Mouse (Mus musculus): ENCODE data around the gene Tia1. TPM values are rescaled to one million over a fixed set of nuclear protein-coding genes. Genes with fewer than 3 reads are reported as not detected.
"Not testable (repeated sequence)": the region's sequence is repeated elsewhere in the genome, so short reads cannot be mapped to it uniquely, and the experiment has no call there.

Gene Tia1
- polyA plus RNA-seq, 1 experiment, result 331 TPM

GRCm38 (mm10) chr6:86370093-86370713 is 33.8 kb upstream of the Tia1 start:
- peak; percentile 31 for DNase-seq (ENCODE audit: low read depth)
- TF ChIP-seq POLR2A (IDR thresholded peaks at IDR 0.05; ENCODE audit: borderline replicate concordance, extremely low read depth, insufficient read depth, insufficient read length, poor library complexity, severe bottlenecking) (no peak), CTCF (IDR thresholded peaks at IDR 0.05; ENCODE audit: borderline replicate concordance, extremely low read depth, insufficient read depth, insufficient read length) (no peak)

GRCm38 (mm10) chr6:86370764-86371339 is 33.2 kb upstream of the Tia1 start, which contains the start of gene Snrpg:
Snrpg (plus strand) TSS chr6:86371304.
- DNase-seq (ENCODE audit: low read depth), result peak; percentile 32
- TF ChIP-seq POLR2A (IDR thresholded peaks at IDR 0.05; ENCODE audit: borderline replicate concordance, extremely low read depth, insufficient read depth, insufficient read length, poor library complexity, severe bottlenecking), result no peak
- TF ChIP-seq CTCF (IDR thresholded peaks at IDR 0.05; ENCODE audit: borderline replicate concordance, extremely low read depth, insufficient read depth, insufficient read length), result no peak

GRCm38 (mm10) chr6:86371340-86371911 is 32.6 kb upstream of the Tia1 start:
- peak; percentile 99 for DNase-seq (ENCODE audit: low read depth)
- no peak for TF ChIP-seq CTCF (IDR thresholded peaks at IDR 0.05; ENCODE audit: borderline replicate concordance, extremely low read depth, insufficient read depth, insufficient read length)
- peak; percentile 88; the same call in 1 of the 2 replicates for TF ChIP-seq POLR2A (IDR thresholded peaks at IDR 0.05; ENCODE audit: borderline replicate concordance, extremely low read depth, insufficient read depth, insufficient read length, poor library complexity, severe bottlenecking)

- TF ChIP-seq POLR2A (IDR thresholded peaks at IDR 0.05; ENCODE audit: borderline replicate concordance, extremely low read depth, insufficient read depth, insufficient read length, poor library complexity, severe bottlenecking) (no peak), CTCF (IDR thresholded peaks at IDR 0.05; ENCODE audit: borderline replicate concordance, extremely low read depth, insufficient read depth, insufficient read length) (no peak)
- no peak for DNase-seq (ENCODE audit: low read depth)
These were observed 32.0 kb upstream of the Tia1 start for GRCm38 (mm10) chr6:86371950-86372516.

GRCm38 (mm10) chr6:86373556-86373955 is 30.5 kb upstream of the Tia1 start:
- TF ChIP-seq CTCF (IDR thresholded peaks at IDR 0.05; ENCODE audit: borderline replicate concordance, extremely low read depth, insufficient read depth, insufficient read length), result no peak
- DNase-seq (ENCODE audit: low read depth), result no peak

GRCm38 (mm10) chr6:86378341-86378740 is 25.7 kb upstream of the Tia1 start:
- no peak for TF ChIP-seq POLR2A (IDR thresholded peaks at IDR 0.05; ENCODE audit: borderline replicate concordance, extremely low read depth, insufficient read depth, insufficient read length, poor library complexity, severe bottlenecking)
- no peak for TF ChIP-seq CTCF (IDR thresholded peaks at IDR 0.05; ENCODE audit: borderline replicate concordance, extremely low read depth, insufficient read depth, insufficient read length)
- no peak for DNase-seq (ENCODE audit: low read depth)

GRCm38 (mm10) chr6:86380112-86380511 is 23.9 kb upstream of the Tia1 start:
- DNase-seq (ENCODE audit: low read depth), result not testable (repeated sequence)

GRCm38 (mm10) chr6:86382551-86382950 is 21.5 kb upstream of the Tia1 start:
- DNase-seq (ENCODE audit: low read depth), result no peak
- TF ChIP-seq CTCF (IDR thresholded peaks at IDR 0.05; ENCODE audit: borderline replicate concordance, extremely low read depth, insufficient read depth, insufficient read length) (no peak), POLR2A (IDR thresholded peaks at IDR 0.05; ENCODE audit: borderline replicate concordance, extremely low read depth, insufficient read depth, insufficient read length, poor library complexity, severe bottlenecking) (no peak)

GRCm38 (mm10) chr6:86383370-86383769 is 20.6 kb upstream of the Tia1 start:
- TF ChIP-seq CTCF (IDR thresholded peaks at IDR 0.05; ENCODE audit: borderline replicate concordance, extremely low read depth, insufficient read depth, insufficient read length) (no peak), POLR2A (IDR thresholded peaks at IDR 0.05; ENCODE audit: borderline replicate concordance, extremely low read depth, insufficient read depth, insufficient read length, poor library complexity, severe bottlenecking) (no peak)
- DNase-seq (ENCODE audit: low read depth), result no peak

- no peak for DNase-seq (ENCODE audit: low read depth)
- no peak for TF ChIP-seq POLR2A (IDR thresholded peaks at IDR 0.05; ENCODE audit: borderline replicate concordance, extremely low read depth, insufficient read depth, insufficient read length, poor library complexity, severe bottlenecking)
These were observed 19.3 kb upstream of the Tia1 start for GRCm38 (mm10) chr6:86384692-86385091.

GRCm38 (mm10) chr6:86385362-86386104 is 18.5 kb upstream of the Tia1 start:
- no peak for DNase-seq (ENCODE audit: low read depth)
- TF ChIP-seq POLR2A (IDR thresholded peaks at IDR 0.05; ENCODE audit: borderline replicate concordance, extremely low read depth, insufficient read depth, insufficient read length, poor library complexity, severe bottlenecking) (no peak), CTCF (IDR thresholded peaks at IDR 0.05; ENCODE audit: borderline replicate concordance, extremely low read depth, insufficient read depth, insufficient read length) (no peak)

All from brain, embryonic 14.5 days (tissue).